Mouse (Mus musculus): ENCODE measurements at regions not wholly inside any gene's neighbourhood (a gene's known extent, or its start where the extent isn't known, plus 50 kb on each side); places are given as distances from the start of the nearest gene placed in this dataset.

GRCm38 (mm10) chr6:18698989-18699728 is 149.2 kb upstream of the Lsm8 start:
- Histone ChIP-seq H3K36me3 (ENCODE audit: control insufficient read depth, insufficient read depth, low read length) (no peaks in the 10 kb centered on the region), H3K4me2 (ENCODE audit: low read depth, low read length) (no peak overlapping the region), H3K4me1 (ENCODE audit: control insufficient read depth, insufficient read depth, low read length) (no peaks in the 10 kb centered on the region), H3K9ac (ENCODE audit: low read depth, low read length) (no peak overlapping the region), H3K4me3 (ENCODE audit: low read length) (no peak overlapping the region), H3K27me3 (replicated peaks; ENCODE audit: control insufficient read depth, insufficient read depth, low read length) (no peaks in the 10 kb centered on the region), H3K9me3 (ENCODE audit: control insufficient read depth, low read length) (no peaks in the 10 kb centered on the region), H3K27ac (ENCODE audit: low read length) (no peak overlapping the region)
- WGBS, result 44% methylated on average over 4 of the region's 4 CpGs
- no peak for ATAC-seq

DNA sequence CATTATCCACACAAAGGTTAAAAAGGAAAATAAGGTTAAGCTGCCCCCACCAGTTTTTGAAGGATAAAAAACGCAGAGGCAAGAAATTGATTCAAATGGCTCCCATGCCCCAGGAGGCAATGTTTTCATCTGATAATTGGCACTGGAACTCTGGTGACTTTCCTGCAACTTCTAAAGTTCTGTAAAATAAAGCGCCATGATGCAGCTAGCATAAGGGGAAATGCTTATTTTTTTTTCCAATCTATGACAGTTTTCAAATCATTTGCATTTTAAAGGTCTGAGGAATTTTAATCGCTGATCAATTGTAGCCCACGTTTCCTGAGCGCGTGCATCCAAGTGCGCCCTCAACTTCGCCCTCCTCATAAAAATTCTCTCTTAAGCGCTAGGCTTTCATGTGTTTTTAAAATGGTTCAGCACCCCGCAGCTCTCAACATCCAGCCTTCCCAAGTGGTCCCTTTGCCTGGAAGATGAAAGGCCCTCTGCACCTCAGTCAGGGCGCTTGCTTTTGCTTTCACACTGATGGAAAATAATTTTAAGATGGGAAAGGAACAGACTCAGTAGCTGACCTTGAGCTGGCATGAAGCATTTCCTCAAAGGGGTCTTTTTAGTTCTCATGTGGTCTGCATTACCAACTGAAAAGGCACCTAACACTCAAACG is 148.5 kb upstream of the Lsm8 start:
- Histone ChIP-seq H3K27ac (ENCODE audit: low read length) (no peak overlapping the region), H3K4me2 (ENCODE audit: low read depth, low read length) (no peak overlapping the region), H3K27me3 (replicated peaks; ENCODE audit: control insufficient read depth, insufficient read depth, low read length) (no peaks in the 10 kb centered on the region), H3K9me3 (ENCODE audit: control insufficient read depth, low read length) (no peaks in the 10 kb centered on the region), H3K4me1 (ENCODE audit: control insufficient read depth, insufficient read depth, low read length) (no peaks in the 10 kb centered on the region), H3K4me3 (ENCODE audit: low read length) (no peak overlapping the region), H3K36me3 (ENCODE audit: control insufficient read depth, insufficient read depth, low read length) (no peaks in the 10 kb centered on the region), H3K9ac (ENCODE audit: low read depth, low read length) (no peak overlapping the region)
- 30% methylated on average over 12 of the region's 12 CpGs for WGBS
- no peak for ATAC-seq

- 91% methylated on average over 1 of the region's 1 CpGs for WGBS
- no peaks in the 10 kb centered on the region for H3K27me3 ChIP-seq (replicated peaks; ENCODE audit: control insufficient read depth, insufficient read depth, low read length)
- no peaks in the 10 kb centered on the region for H3K36me3 ChIP-seq (ENCODE audit: control insufficient read depth, insufficient read depth, low read length)
- H3K9me3 ChIP-seq (ENCODE audit: control insufficient read depth, low read length), result no peaks in the 10 kb centered on the region
- no peak overlapping the region for H3K4me2 ChIP-seq (ENCODE audit: low read depth, low read length)
- H3K4me1 ChIP-seq (ENCODE audit: control insufficient read depth, insufficient read depth, low read length), result no peaks in the 10 kb centered on the region
- no peak for ATAC-seq
- no peak overlapping the region for H3K9ac ChIP-seq (ENCODE audit: low read depth, low read length)
- H3K4me3 ChIP-seq (ENCODE audit: low read length), result no peak overlapping the region
- H3K27ac ChIP-seq (ENCODE audit: low read length), result no peak overlapping the region
These were observed 137.6 kb upstream of the Lsm8 start for GRCm38 (mm10) chr6:18710763-18711162.

GRCm38 (mm10) chr6:18748859-18749258 is 99.5 kb upstream of the Lsm8 start:
- no peaks in the 10 kb centered on the region for H3K4me1 ChIP-seq (ENCODE audit: control insufficient read depth, insufficient read depth, low read length)
- no peak overlapping the region for H3K27ac ChIP-seq (ENCODE audit: low read length)
- no peak overlapping the region for H3K4me2 ChIP-seq (ENCODE audit: low read depth, low read length)
- no peak for ATAC-seq
- no peak overlapping the region for H3K4me3 ChIP-seq (ENCODE audit: low read length)
- 75% methylated on average over 2 of the region's 2 CpGs for whole genome bisulfite sequencing
- no peaks in the 10 kb centered on the region for H3K36me3 ChIP-seq (ENCODE audit: control insufficient read depth, insufficient read depth, low read length)
- no peaks in the 10 kb centered on the region for H3K9me3 ChIP-seq (ENCODE audit: control insufficient read depth, low read length)
- no peak overlapping the region for H3K9ac ChIP-seq (ENCODE audit: low read depth, low read length)
- no peaks in the 10 kb centered on the region for H3K27me3 ChIP-seq (replicated peaks; ENCODE audit: control insufficient read depth, insufficient read depth, low read length)

- no peaks in the 10 kb centered on the region for H3K9me3 ChIP-seq (ENCODE audit: control insufficient read depth, low read length)
- no peaks in the 10 kb centered on the region for H3K36me3 ChIP-seq (ENCODE audit: control insufficient read depth, insufficient read depth, low read length)
- no peaks in the 10 kb centered on the region for H3K27me3 ChIP-seq (replicated peaks; ENCODE audit: control insufficient read depth, insufficient read depth, low read length)
- WGBS, result 93% methylated on average over 2 of the region's 2 CpGs
- no peak overlapping the region for H3K4me3 ChIP-seq (ENCODE audit: low read length)
- no peak overlapping the region for H3K9ac ChIP-seq (ENCODE audit: low read depth, low read length)
- no peak overlapping the region for H3K27ac ChIP-seq (ENCODE audit: low read length)
- no peak overlapping the region for H3K4me2 ChIP-seq (ENCODE audit: low read depth, low read length)
- ATAC-seq, result no peak
- no peaks in the 10 kb centered on the region for H3K4me1 ChIP-seq (ENCODE audit: control insufficient read depth, insufficient read depth, low read length)
These were observed 83.8 kb upstream of the Lsm8 start for GRCm38 (mm10) chr6:18764536-18764935.

DNA sequence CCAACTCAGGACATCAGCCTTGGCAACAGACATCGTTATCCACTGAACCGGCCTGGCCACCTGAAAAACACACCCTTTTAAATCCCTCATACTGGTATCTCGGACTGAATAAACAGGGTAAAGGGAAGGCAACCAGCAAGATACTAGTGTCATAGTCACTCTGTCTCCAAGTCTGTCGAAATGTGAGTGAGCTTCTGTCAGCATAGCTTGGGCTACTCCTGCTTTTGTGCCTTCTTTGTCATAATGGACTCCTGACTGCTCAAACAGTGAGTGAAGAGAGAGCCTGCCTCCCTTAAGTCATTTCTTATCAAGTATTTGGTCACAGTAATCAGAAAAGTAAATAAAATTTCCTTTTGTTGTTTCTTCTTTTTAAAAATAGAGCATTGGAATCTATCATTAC is 53.0 kb upstream of the Lsm8 start:
- 59% methylated on average over 4 of the region's 4 CpGs for WGBS
- no peak overlapping the region for H3K9ac ChIP-seq (ENCODE audit: low read depth, low read length)
- H3K4me3 ChIP-seq (ENCODE audit: low read length), result no peak overlapping the region
- H3K36me3 ChIP-seq (ENCODE audit: control insufficient read depth, insufficient read depth, low read length), result no peaks in the 10 kb centered on the region
- H3K27ac ChIP-seq (ENCODE audit: low read length), result no peak overlapping the region
- H3K4me2 ChIP-seq (ENCODE audit: low read depth, low read length), result no peak overlapping the region
- no peaks in the 10 kb centered on the region for H3K9me3 ChIP-seq (ENCODE audit: control insufficient read depth, low read length)
- no peaks in the 10 kb centered on the region for H3K4me1 ChIP-seq (ENCODE audit: control insufficient read depth, insufficient read depth, low read length)
- H3K27me3 ChIP-seq (replicated peaks; ENCODE audit: control insufficient read depth, insufficient read depth, low read length), result no peaks in the 10 kb centered on the region
- ATAC-seq, result no peak

GRCm38 (mm10) chr6:18795847-18796246 is 52.5 kb upstream of the Lsm8 start:
- H3K4me3 ChIP-seq (ENCODE audit: low read length), result no peak overlapping the region
- no peak for ATAC-seq
- H3K27me3 ChIP-seq (replicated peaks; ENCODE audit: control insufficient read depth, insufficient read depth, low read length), result no peaks in the 10 kb centered on the region
- no peaks in the 10 kb centered on the region for H3K9me3 ChIP-seq (ENCODE audit: control insufficient read depth, low read length)
- H3K4me1 ChIP-seq (ENCODE audit: control insufficient read depth, insufficient read depth, low read length), result no peaks in the 10 kb centered on the region
- no peak overlapping the region for H3K27ac ChIP-seq (ENCODE audit: low read length)
- no peaks in the 10 kb centered on the region for H3K36me3 ChIP-seq (ENCODE audit: control insufficient read depth, insufficient read depth, low read length)
- H3K9ac ChIP-seq (ENCODE audit: low read depth, low read length), result no peak overlapping the region
- 61% methylated on average over 1 of the region's 1 CpGs for WGBS
- H3K4me2 ChIP-seq (ENCODE audit: low read depth, low read length), result no peak overlapping the region

DNA sequence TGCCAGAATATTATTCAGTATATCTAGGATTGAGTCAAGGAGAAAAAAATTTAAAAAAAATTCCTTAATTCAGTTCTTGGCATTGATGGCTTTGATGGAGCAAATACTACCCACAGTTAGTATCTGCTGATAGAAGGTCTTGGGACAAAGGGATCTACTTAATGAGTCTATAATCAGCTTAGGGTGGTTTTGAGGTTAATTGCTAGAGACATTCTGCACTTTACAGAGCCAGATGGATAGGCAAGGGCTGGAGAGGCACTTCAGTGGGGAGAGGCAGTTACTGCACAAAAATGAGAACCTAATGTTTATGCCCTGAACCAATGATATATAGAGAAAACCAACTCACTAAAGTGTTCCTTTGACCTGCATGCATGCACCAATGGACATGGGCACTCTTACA is 51.8 kb upstream of the Lsm8 start:
- ATAC-seq, result no peak
- H3K9ac ChIP-seq (ENCODE audit: low read depth, low read length), result no peak overlapping the region
- no peaks in the 10 kb centered on the region for H3K4me1 ChIP-seq (ENCODE audit: control insufficient read depth, insufficient read depth, low read length)
- H3K9me3 ChIP-seq (ENCODE audit: control insufficient read depth, low read length), result no peaks in the 10 kb centered on the region
- no peaks in the 10 kb centered on the region for H3K27me3 ChIP-seq (replicated peaks; ENCODE audit: control insufficient read depth, insufficient read depth, low read length)
- H3K4me3 ChIP-seq (ENCODE audit: low read length), result no peak overlapping the region
- no peaks in the 10 kb centered on the region for H3K36me3 ChIP-seq (ENCODE audit: control insufficient read depth, insufficient read depth, low read length)
- H3K27ac ChIP-seq (ENCODE audit: low read length), result no peak overlapping the region
- no peak overlapping the region for H3K4me2 ChIP-seq (ENCODE audit: low read depth, low read length)

All from intestine, embryonic 16.5 days (tissue).